7 mouse cellular contexts compared by ENCODE assay signal in the genomic region with DNA sequence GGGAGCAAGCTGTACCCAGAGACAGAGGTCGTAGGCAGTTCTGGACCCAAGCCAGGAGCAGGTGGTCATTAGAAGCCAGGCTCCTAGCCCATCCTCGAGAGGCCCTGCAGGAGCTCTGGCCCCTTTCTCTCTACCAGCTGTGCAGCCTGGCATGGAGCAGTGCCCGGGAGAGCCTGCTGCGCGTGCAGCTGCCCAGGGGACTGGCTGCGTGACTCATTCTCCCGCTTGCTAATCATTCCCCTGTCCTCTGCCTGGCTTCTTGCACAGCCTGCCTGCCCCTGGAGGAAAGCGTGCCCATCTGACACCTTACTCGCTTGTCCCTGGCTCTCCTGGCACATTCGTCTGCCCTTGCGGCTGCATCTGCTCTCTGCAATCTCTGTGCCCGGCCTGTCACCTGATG. TPM values are rescaled to one million over a fixed set of nuclear protein-coding genes. Genes with fewer than 3 reads are reported as not detected.
DNase-seq lines count a peak whose midpoint lies in the region; ATAC-seq lines count a peak whose summit lies in the region.

No protein-coding gene starts in this region.

- 68% methylated on average over 12 of the region's 12 CpGs for WGBS in neural tube, embryonic 12.5 days
- 54% methylated on average over 12 of the region's 12 CpGs for WGBS in neural tube, embryonic 14.5 days

- H3K9me3 ChIP-seq in neural tube, embryonic 12.5 days: no peaks in the 10 kb centered on the region
- no peaks in the 10 kb centered on the region for H3K9me3 ChIP-seq in neural tube, embryonic 14.5 days (ENCODE audit: control insufficient read depth, low read length)

- no peak for DNase-seq in neural tube, embryonic 10.5 days (ENCODE audit: extremely low spot score, low spot score)
- DNase-seq in cerebellum, adult 11-12 months: peak; percentile 94
- peak; percentile 41 to 65 for DNase-seq in gastrocnemius, adult 8-10 months (ENCODE audit: low spot score in 2 of 2)
- DNase-seq in natural killer cell, adult 2 months (ENCODE audit: low spot score in 2 of 2): no peak

- no peaks in the 10 kb centered on the region for H3K36me3 ChIP-seq in neural tube, embryonic 12.5 days
- no peaks in the 10 kb centered on the region for H3K36me3 ChIP-seq in neural tube, embryonic 14.5 days (ENCODE audit: control insufficient read depth, insufficient read depth, low read length)

- peaks cover 23% of the 10 kb centered on the region for H3K4me1 ChIP-seq in neural tube, embryonic 12.5 days
- no peaks in the 10 kb centered on the region for H3K4me1 ChIP-seq in neural tube, embryonic 14.5 days (ENCODE audit: control insufficient read depth, insufficient read depth, low read length)

- no peak overlapping the region for H3K4me3 ChIP-seq in neural tube, embryonic 12.5 days
- no peak overlapping the region for H3K4me3 ChIP-seq in neural tube, embryonic 14.5 days (ENCODE audit: low read depth, low read length)

- H3K27me3 ChIP-seq in neural tube, embryonic 12.5 days (replicated peaks): no peaks in the 10 kb centered on the region
- no peaks in the 10 kb centered on the region for H3K27me3 ChIP-seq in neural tube, embryonic 14.5 days (ENCODE audit: control insufficient read depth, insufficient read depth, low read length)

- no peak overlapping the region for H3K9ac ChIP-seq in neural tube, embryonic 12.5 days
- no peak overlapping the region for H3K9ac ChIP-seq in neural tube, embryonic 14.5 days (replicated peaks; ENCODE audit: low read depth, low read length)

- H3K4me2 ChIP-seq in neural tube, embryonic 12.5 days (replicated peaks): no peak overlapping the region
- no peak overlapping the region for H3K4me2 ChIP-seq in neural tube, embryonic 14.5 days (ENCODE audit: low read depth, low read length)

- peak; percentile 61 for ATAC-seq in neural tube, embryonic 12.5 days (ENCODE audit: low FRiP score, low read depth)
- peak; percentile 72 for ATAC-seq in neural tube, embryonic 14.5 days (ENCODE audit: low read depth)
- ATAC-seq in inflammation-experienced regulatory T-cells, adult 6 months: no peak

- no peak overlapping the region for H3K27ac ChIP-seq in neural tube, embryonic 12.5 days
- peak overlapping the region; percentile 55; the same call in 1 of the 2 replicates for H3K27ac ChIP-seq in neural tube, embryonic 14.5 days (ENCODE audit: low read depth, low read length)

RNA-seq across cellular contexts. Expression of a gene that starts 40.2 kb away (rescaled TPM):
- polyA plus RNA-seq in neural tube, embryonic 12.5 days (2016; fragmentation: Nextera tagmentation; extraction: Ambion mirVana): 35.1 and 35.9 TPM in 2 replicates
- total RNA-seq in gastrocnemius, adult 8-10 months (2022): 10 to 100 TPM in 3 of 4 experiments, 1 to 10 TPM in 1; 9.2 to 12.5 (median 10.6) TPM
- polyA plus RNA-seq in neural tube, embryonic 14.5 days (2014; fragmentation: Nextera tagmentation; extraction: Ambion mirVana): 28.9 and 30.9 TPM in 2 replicates
- 10 to 100 TPM; 56.2 to 68.8 (median 61.0) TPM for polyA plus RNA-seq in inflammation-experienced regulatory T-cells, adult 6 months (2017; shearing (Covaris generic))

RNA-seq across cellular contexts. Expression of a gene that starts 40.3 kb away (rescaled TPM):
- polyA plus RNA-seq in neural tube, embryonic 12.5 days (2016; fragmentation: Nextera tagmentation; extraction: Ambion mirVana): 0.24 and 0.49 TPM in 2 replicates
- total RNA-seq in gastrocnemius, adult 8-10 months (2022): under 1 TPM in 1 of 4 experiments, not detected in 3; 0.36 TPM
- 0.35 TPM in 1 of 2 replicates, not detected in the other for polyA plus RNA-seq in neural tube, embryonic 14.5 days (2014; fragmentation: Nextera tagmentation; extraction: Ambion mirVana)
- polyA plus RNA-seq in inflammation-experienced regulatory T-cells, adult 6 months (2017; shearing (Covaris generic)): not detected

Comparison
In these comparisons a context has a peak if more than half of its experiments do, and no peak if none do; other contexts are left out.
1. DNase-seq: peak in cerebellum, adult 11-12 months (single experiment) and gastrocnemius, adult 8-10 months (2 of 2); none in neural tube, embryonic 10.5 days (single experiment) and natural killer cell, adult 2 months (0 of 2).